Mouse (Mus musculus) CH12.LX (cell line): ENCODE measurements at regions not wholly inside any gene's neighbourhood (a gene's known extent, or its start where the extent isn't known, plus 50 kb on each side); places are given as distances from the start of the nearest gene placed in this dataset.

Experiments
- CHD2 ChIP-seq: IDR thresholded peaks from 2 replicates; pipeline ENCODE4 v1.6.1; 2011; ENCODE audit warnings: low read length, improper control_type of control experiment
- CTCF ChIP-seq, 2 experiments: IDR thresholded peaks in 1 of 2; conservative IDR thresholded peaks in 1 of 2; 2 replicates each; pipeline ENCODE4 v1.5.1; 2011 to 2012; ENCODE audit warnings: low read depth in 2 of 2, low read length in 2 of 2, improper control_type of control experiment in 1 of 2, inconsistent platforms in 1 of 2, mild to moderate bottlenecking in 1 of 2, moderate library complexity in 1 of 2
- E2F4 ChIP-seq: IDR thresholded peaks from 2 replicates; pipeline ENCODE4 v1.6.1; 2011; ENCODE audit warnings: low read depth, low read length, improper control_type of control experiment; ENCODE audit not compliant: insufficient replicate concordance
- MXI1 ChIP-seq: IDR thresholded peaks from 2 replicates; pipeline ENCODE4 v1.6.1; 2011; ENCODE audit warnings: mild to moderate bottlenecking, low read depth, low read length, improper control_type of control experiment
- USF2 ChIP-seq: conservative IDR thresholded peaks from 2 replicates; pipeline ENCODE4 v1.6.1; 2011; ENCODE audit warnings: low read depth, low read length, improper control_type of control experiment

DNA sequence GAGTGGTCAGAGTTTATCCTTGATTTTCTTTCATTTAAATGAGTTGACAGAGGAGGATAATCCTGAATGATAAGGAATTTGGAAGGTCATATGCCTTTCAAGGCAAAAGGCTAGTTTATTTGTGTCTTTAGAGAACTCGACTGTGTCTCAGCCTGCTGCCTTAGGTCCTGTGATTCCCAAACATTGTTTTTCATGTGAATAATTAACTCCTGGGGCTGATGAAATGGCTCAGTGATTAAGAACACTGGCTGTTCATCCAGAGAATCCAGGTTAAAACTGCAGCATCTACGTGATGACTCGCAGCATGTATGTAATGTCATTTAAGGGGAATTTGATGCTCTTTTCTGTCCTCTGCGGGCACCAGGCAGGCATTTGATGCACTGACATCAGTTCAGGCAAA lies 1004.2 kb downstream of the Adgrl3 start:
- TF ChIP-seq CTCF (conservative IDR thresholded peaks at IDR 0.05 in 1 of 2, IDR thresholded peaks at IDR 0.05 in 1 of 2; ENCODE audit: low read depth in 2 of 2, low read length in 2 of 2) (no peak), CHD2 (no peak), USF2 (no peak), E2F4 (no peak), MXI1 (no peak)
